Mouse (Mus musculus) bone marrow, adult 2 months (tissue): ENCODE data around the gene Uncx. TPM values are rescaled to one million over a fixed set of nuclear protein-coding genes. Genes with fewer than 3 reads are reported as not detected.

Experiments used
- H3K27ac ChIP-seq: fragments of 200-500 bp; 2 replicates; pipeline ENCODE4 v1.5.1; 2012; ENCODE audit warnings: low read depth, mild to moderate bottlenecking, control low read depth, inconsistent platforms, low read length; ENCODE audit not compliant: control insufficient read depth, poor library complexity, insufficient read depth
- H3K4me1 ChIP-seq: fragments of 200-500 bp; 2 replicates; pipeline ENCODE4 v1.6.1; 2011; ENCODE audit warnings: low read length; ENCODE audit not compliant: control insufficient read depth, insufficient read depth
- H3K4me3 ChIP-seq: fragments of 200-500 bp; replicated peaks from 2 replicates; pipeline ENCODE3; 2011; ENCODE audit warnings: mild to moderate bottlenecking, low read depth, low read length, control low read depth; ENCODE audit not compliant: control insufficient read depth
- CTCF ChIP-seq: fragments of 200-500 bp; IDR thresholded peaks from 2 replicates; pipeline ENCODE4 v1.5.1; 2011; ENCODE audit warnings: low read length, control low read depth; ENCODE audit not compliant: control insufficient read depth, insufficient read depth
- POLR2A ChIP-seq: fragments of 200-500 bp; IDR thresholded peaks from 2 replicates; pipeline ENCODE4 v1.6.1; 2011; ENCODE audit warnings: low read depth, mild to moderate bottlenecking, control low read depth, low read length, borderline replicate concordance; ENCODE audit not compliant: control insufficient read depth
- WGBS: fragments of 180-500 bp; shearing (Covaris S2); methylation state at CpG from one replicate; pipeline ENCODE4 v1.1.7; 2018; 5-methylcytosine and 5-hydroxymethylcytosine counted together
- polyA plus RNA-seq: library from polyadenylated mRNA; stranded (reverse); fragments of >200 nt; gene quantifications from 2 replicates; pipeline ENCODE4 v1.2.4, GENCODE M21; 2011; ENCODE audit warnings: low replicate concordance; ENCODE audit not compliant: missing spikeins, insufficient read depth, insufficient read length

Uncx gene
- polyA plus RNA-seq, 1 experiment: not detected

- no peak overlapping the region for H3K4me3 ChIP-seq
- 14% methylated on average over 6 of the region's 6 CpGs for WGBS
Observed at GRCm38 (mm10) chr5:139556116-139556678, 12.9 kb downstream of the Uncx start.

DNA sequence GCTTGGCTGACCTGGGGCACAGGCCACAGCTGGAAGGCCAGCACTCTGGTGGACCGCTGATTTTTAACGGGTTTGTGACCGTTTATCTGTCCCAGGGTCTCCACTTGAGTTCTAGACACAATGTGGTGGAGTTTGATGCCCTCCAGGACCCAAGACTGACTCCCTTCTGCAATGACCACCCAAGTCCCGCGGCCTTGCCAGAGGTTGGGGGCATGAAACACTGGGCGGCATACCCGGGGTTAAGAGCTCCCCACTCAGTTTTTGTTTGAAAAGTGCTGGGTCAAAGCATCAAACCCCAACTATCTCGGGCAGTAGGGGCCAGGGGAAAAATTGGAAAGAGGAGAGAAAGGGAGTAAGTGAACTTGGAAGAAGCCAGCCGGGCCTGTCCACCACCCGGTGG, 13.8 kb downstream of the Uncx start:
- H3K4me3 ChIP-seq: no peak overlapping the region
- H3K4me1 ChIP-seq: no peaks in the 10 kb centered on the region
- no peak overlapping the region for H3K27ac ChIP-seq
- WGBS: 11% methylated on average over 10 of the region's 10 CpGs
- TF ChIP-seq CTCF: no peak

More at GRCm38 (mm10) chr5:139556116-139556678, 12.9 kb downstream of the Uncx start:
- H3K27ac ChIP-seq: no peak overlapping the region
- H3K4me1 ChIP-seq: no peaks in the 10 kb centered on the region
- TF ChIP-seq CTCF: no peak
- no peak for TF ChIP-seq POLR2A

DNA sequence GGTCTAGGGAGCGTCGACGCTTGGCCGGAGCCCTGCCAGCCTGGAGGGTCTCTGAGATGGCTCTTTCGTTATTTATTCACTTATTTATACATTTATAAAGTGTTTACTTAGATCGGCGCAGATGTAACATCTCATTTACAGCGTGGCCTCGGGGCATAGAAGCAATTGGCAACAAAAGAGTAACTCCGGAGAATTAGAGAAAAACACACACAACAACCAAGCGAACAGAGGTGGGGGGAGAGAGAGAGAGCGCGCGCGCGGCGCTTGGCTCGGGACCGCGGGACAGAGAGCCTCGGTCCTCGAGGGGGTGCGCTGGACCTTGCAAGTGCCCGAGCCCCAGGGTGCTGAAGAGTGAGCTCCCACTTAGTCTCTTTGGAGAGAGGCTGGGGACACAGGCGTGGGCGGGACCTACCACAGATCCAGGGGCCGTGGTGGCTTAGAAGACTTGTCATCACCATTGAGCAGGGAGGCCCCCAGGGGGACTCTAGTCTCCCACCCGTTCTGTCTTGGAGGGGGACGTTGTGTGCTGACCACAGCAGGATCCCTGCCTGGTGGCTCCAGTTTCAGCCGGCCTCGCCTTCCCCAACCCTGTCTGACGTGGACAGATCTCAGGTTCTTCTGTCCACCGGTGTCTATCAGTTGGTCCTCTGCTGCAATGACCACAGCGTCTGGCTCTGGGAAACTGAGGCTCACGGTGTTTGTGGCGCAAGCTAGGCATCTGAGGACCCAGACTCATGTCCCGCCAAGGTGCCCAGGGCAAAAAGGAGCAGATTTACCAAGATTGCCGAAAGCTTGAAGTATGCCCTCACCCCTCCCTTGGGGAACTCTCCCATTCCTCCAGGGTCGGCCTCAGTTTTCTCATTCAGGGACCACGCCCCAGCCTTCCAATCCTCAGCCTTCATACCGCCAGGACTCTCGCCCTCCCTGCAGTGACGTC, 14.5 kb downstream of the Uncx start:
- Histone ChIP-seq H3K27ac (no peak overlapping the region), H3K4me3 (no peak overlapping the region), H3K4me1 (no peaks in the 10 kb centered on the region)
- TF ChIP-seq CTCF: no peak
- no peak for TF ChIP-seq POLR2A
- 8% methylated on average over 43 of the region's 43 CpGs for WGBS

DNA sequence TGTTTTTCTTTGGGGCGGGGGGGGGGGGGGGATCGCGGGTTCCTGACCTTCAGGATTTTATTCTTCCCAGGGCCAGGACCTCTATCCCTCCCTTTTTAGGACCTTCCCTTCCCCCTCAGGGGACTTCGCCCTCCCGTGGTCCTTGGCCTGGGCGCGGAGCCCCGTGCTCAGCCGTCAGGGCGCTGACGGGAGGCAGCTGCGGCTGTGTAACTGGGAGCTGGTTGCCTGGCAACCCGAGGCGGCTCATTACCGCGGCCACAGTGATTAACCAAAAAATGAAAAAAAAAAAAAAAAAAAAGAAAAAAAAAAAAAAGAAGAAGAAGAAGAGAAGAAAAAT, 15.1 kb downstream of the Uncx start:
- 2% methylated on average over 16 of the region's 16 CpGs for WGBS
- TF ChIP-seq POLR2A (no peak), CTCF (no peak)
- Histone ChIP-seq H3K4me1 (no peaks in the 10 kb centered on the region), H3K27ac (no peak overlapping the region), H3K4me3 (no peak overlapping the region)

- Histone ChIP-seq H3K27ac (no peak overlapping the region), H3K4me1 (no peaks in the 10 kb centered on the region), H3K4me3 (no peak overlapping the region)
- TF ChIP-seq POLR2A: no peak
- TF ChIP-seq CTCF: no peak
- WGBS: 21% methylated on average over 12 of the region's 12 CpGs
Observed at GRCm38 (mm10) chr5:139558917-139559660, 15.8 kb downstream of the Uncx start.

DNA sequence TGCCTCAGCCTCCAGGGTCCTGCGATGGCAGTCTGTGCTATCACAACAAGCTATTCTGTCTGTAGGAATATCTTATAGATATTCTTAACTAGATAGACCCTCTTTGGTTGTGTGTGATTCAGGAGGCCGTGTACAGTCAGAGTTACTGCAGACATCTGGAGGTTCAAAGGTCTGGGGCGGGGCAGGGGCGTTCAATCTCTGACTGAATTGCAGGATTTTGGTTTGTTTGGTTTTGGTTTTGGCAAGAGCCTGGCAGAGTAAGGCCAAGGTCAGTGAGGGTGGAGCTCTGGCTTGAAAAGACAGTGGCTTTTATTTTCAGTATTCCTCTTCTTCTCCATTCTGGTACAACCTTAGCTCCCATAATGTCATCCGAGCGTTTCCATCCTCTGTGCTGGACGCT, 16.5 kb downstream of the Uncx start:
- H3K4me3 ChIP-seq: no peak overlapping the region
- 43% methylated on average over 7 of the region's 7 CpGs for WGBS

GRCm38 (mm10) chr5:139561363-139562001, 18.2 kb downstream of the Uncx start:
- Histone ChIP-seq H3K4me1 (no peaks in the 10 kb centered on the region), H3K4me3 (no peak overlapping the region), H3K27ac (no peak overlapping the region)
- TF ChIP-seq POLR2A: no peak
- no peak for TF ChIP-seq CTCF
- WGBS: 57% methylated on average over 4 of the region's 4 CpGs

More for the DNA sequence above, 16.5 kb downstream of the Uncx start:
- no peak for TF ChIP-seq POLR2A
- TF ChIP-seq CTCF: no peak
- Histone ChIP-seq H3K4me1 (no peaks in the 10 kb centered on the region), H3K27ac (no peak overlapping the region)

GRCm38 (mm10) chr5:139564663-139565062, 21.4 kb downstream of the Uncx start:
- 31% methylated on average over 2 of the region's 2 CpGs for WGBS
- Histone ChIP-seq H3K4me3 (no peak overlapping the region), H3K27ac (no peak overlapping the region), H3K4me1 (no peaks in the 10 kb centered on the region)
- TF ChIP-seq CTCF: no peak
- TF ChIP-seq POLR2A: no peak

DNA sequence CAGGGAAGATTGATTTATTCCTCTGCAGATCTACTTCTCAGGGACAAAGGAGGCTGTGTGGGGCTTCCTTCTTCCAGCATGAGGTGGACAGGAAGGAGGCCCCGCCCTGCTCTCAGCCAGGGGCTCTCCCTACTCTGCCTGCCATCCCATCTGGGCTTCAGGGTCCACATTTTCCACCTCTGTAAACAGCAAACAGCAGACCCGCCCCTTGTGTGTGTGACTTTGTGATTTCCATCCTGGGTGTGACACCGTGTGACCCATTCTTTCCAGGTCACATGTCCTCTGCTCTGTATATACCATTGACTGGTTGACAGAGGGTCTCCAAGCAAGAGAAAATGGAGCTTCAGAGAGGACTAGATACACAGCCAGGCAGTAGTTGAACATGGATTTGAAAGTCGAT, 22.2 kb downstream of the Uncx start:
- H3K27ac ChIP-seq: no peak overlapping the region
- TF ChIP-seq CTCF: no peak
- no peak for TF ChIP-seq POLR2A
- H3K4me3 ChIP-seq: no peak overlapping the region
- no peaks in the 10 kb centered on the region for H3K4me1 ChIP-seq
- WGBS: 54% methylated on average over 4 of the region's 4 CpGs
